Mouse (Mus musculus): Measurements from ENCODE around the gene Efnb3.
"Not testable (repeated sequence)": the region's sequence is repeated elsewhere in the genome, so short reads cannot be mapped to it uniquely, and the experiment has no call there.

The Efnb3 gene

GRCm38 (mm10) chr11:69551310-69551709 lies 8.7 kb downstream of the Efnb3 start:
- no peak for DNase-seq (ENCODE audit: low read depth, low spot score)

- no peak for DNase-seq (ENCODE audit: low read depth, low spot score)
Measured at GRCm38 (mm10) chr11:69549060-69549656, 10.8 kb downstream of the Efnb3 start, which contains the start of gene Dnah2. Dnah2 (minus strand) TSS chr11:69549110.

- no peak for DNase-seq (ENCODE audit: low read depth, low spot score)
Measured at GRCm38 (mm10) chr11:69547071-69547470, 12.9 kb downstream of the Efnb3 start.

- DNase-seq (ENCODE audit: low read depth, low spot score): peak; percentile 19
Measured at GRCm38 (mm10) chr11:69546423-69547053, 13.5 kb downstream of the Efnb3 start.

- DNase-seq (ENCODE audit: low read depth, low spot score): no peak
Measured at GRCm38 (mm10) chr11:69545957-69546356, 14.0 kb downstream of the Efnb3 start.

GRCm38 (mm10) chr11:69543598-69543997 lies 16.4 kb downstream of the Efnb3 start:
- no peak for DNase-seq (ENCODE audit: low read depth, low spot score)

GRCm38 (mm10) chr11:69541741-69542140 lies 18.3 kb downstream of the Efnb3 start:
- not testable (repeated sequence) for DNase-seq (ENCODE audit: low read depth, low spot score)

GRCm38 (mm10) chr11:69540700-69541099 lies 19.3 kb downstream of the Efnb3 start:
- DNase-seq (ENCODE audit: low read depth, low spot score): no peak

- no peak for DNase-seq (ENCODE audit: low read depth, low spot score)
Measured at GRCm38 (mm10) chr11:69534990-69535389, 25.0 kb downstream of the Efnb3 start.

GRCm38 (mm10) chr11:69532480-69533150 lies 27.4 kb downstream of the Efnb3 start:
- DNase-seq (ENCODE audit: low read depth, low spot score): no peak

GRCm38 (mm10) chr11:69530755-69531154 lies 29.2 kb downstream of the Efnb3 start:
- not testable (repeated sequence) for DNase-seq (ENCODE audit: low read depth, low spot score)

GRCm38 (mm10) chr11:69530281-69530680 lies 29.7 kb downstream of the Efnb3 start:
- not testable (repeated sequence) for DNase-seq (ENCODE audit: low read depth, low spot score)

- DNase-seq (ENCODE audit: low read depth, low spot score): no peak
Measured at GRCm38 (mm10) chr11:69528031-69528390, 32.0 kb downstream of the Efnb3 start.

- DNase-seq (ENCODE audit: low read depth, low spot score): no peak
Measured at GRCm38 (mm10) chr11:69527098-69528030, 32.6 kb downstream of the Efnb3 start.

- no peak for DNase-seq (ENCODE audit: low read depth, low spot score)
Measured at GRCm38 (mm10) chr11:69526631-69527030, 33.4 kb downstream of the Efnb3 start.

GRCm38 (mm10) chr11:69525661-69526060 lies 34.3 kb downstream of the Efnb3 start:
- no peak for DNase-seq (ENCODE audit: low read depth, low spot score)

- no peak for DNase-seq (ENCODE audit: low read depth, low spot score)
Measured at GRCm38 (mm10) chr11:69523651-69524050, 36.4 kb downstream of the Efnb3 start.

- DNase-seq (ENCODE audit: low read depth, low spot score): no peak
Measured at GRCm38 (mm10) chr11:69521526-69522149, 38.4 kb downstream of the Efnb3 start.

- DNase-seq (ENCODE audit: low read depth, low spot score): no peak
Measured at GRCm38 (mm10) chr11:69519976-69520375, 40.0 kb downstream of the Efnb3 start.

- DNase-seq (ENCODE audit: low read depth, low spot score): peak; percentile 22
Measured at GRCm38 (mm10) chr11:69516661-69517060, 43.3 kb downstream of the Efnb3 start.

GRCm38 (mm10) chr11:69516151-69516640 lies 43.8 kb downstream of the Efnb3 start:
- no peak for DNase-seq (ENCODE audit: low read depth, low spot score)
